Mouse (Mus musculus) leukemia stem cell, adult 10-12 weeks (primary cell): Measurements from ENCODE around the gene Lmna. TPM values are rescaled to one million over a fixed set of nuclear protein-coding genes. Genes with fewer than 3 reads are reported as not detected.

ENCODE experiments used
- polyA plus RNA-seq: library from polyadenylated mRNA; stranded (reverse); fragments of >175 nt; gene quantifications from 2 replicates; pipeline ENCODE4 v1.2.3, GENCODE M21; 2012; ENCODE audit warnings: low replicate concordance

The Lmna gene
- 591 and 773 TPM in 2 replicates for polyA plus RNA-seq

GRCm38 (mm10) chr3:88509692-88510420 is at the start of gene Lmna:
Gene Lmna (minus strand): TSS chr3:88509956.

GRCm38 (mm10) chr3:88553525-88553879 is 43.7 kb upstream of the Lmna start, which contains the start of gene Ubqln4:
Gene Ubqln4 (plus strand): TSS chr3:88553758.

GRCm38 (mm10) chr3:88552676-88553524 is 43.1 kb upstream of the Lmna start, which contains the start of gene Lamtor2:
Gene Lamtor2 (minus strand): TSS chr3:88553074.

GRCm38 (mm10) chr3:88548180-88548917 is 38.6 kb upstream of the Lmna start, which contains the start of gene Rab25:
Gene Rab25 (minus strand): TSS chr3:88548300.

GRCm38 (mm10) chr3:88532299-88532674 is 22.5 kb upstream of the Lmna start, which contains the start of gene Mex3a:
Gene Mex3a (plus strand): TSS chr3:88532395.

GRCm38 (mm10) chr3:88460983-88461696 is 48.6 kb downstream of the Lmna start, which contains the start of gene Sema4a:
Gene Sema4a (minus strand): TSS chr3:88461182.

Other genes with a start within 250 kb of the Lmna start
- gene Gm38392, start 222.7 kb downstream of the Lmna start, polyA plus RNA-seq: not detected in 2 replicates
- gene Tsacc, start 213.0 kb downstream of the Lmna start, polyA plus RNA-seq: 0.58 and 0.66 TPM in 2 replicates
- 11.4 and 21.3 TPM in 2 replicates for gene Cct3, start 212.8 kb downstream of the Lmna start, polyA plus RNA-seq
- gene Glmp, start 184.9 kb downstream of the Lmna start, polyA plus RNA-seq: 14.5 and 95.1 TPM in 2 replicates
- 0.21 and 3.1 TPM in 2 replicates for gene Tmem79, start 173.8 kb downstream of the Lmna start, polyA plus RNA-seq
- 91.7 and 114 TPM in 2 replicates for gene Smg5, start 173.7 kb downstream of the Lmna start, polyA plus RNA-seq
- gene Paqr6, start 145.4 kb downstream of the Lmna start, polyA plus RNA-seq: 0.55 and 0.57 TPM in 2 replicates
- gene Bglap3, start 137.2 kb downstream of the Lmna start, polyA plus RNA-seq: not detected in 2 replicates
- gene Bglap2, start 131.3 kb downstream of the Lmna start, polyA plus RNA-seq: not detected in 2 replicates
- gene Bglap, start 125.5 kb downstream of the Lmna start, polyA plus RNA-seq: 0.51 TPM in 1 of 2 replicates, not detected in the other
- gene Pmf1, start 99.6 kb downstream of the Lmna start, polyA plus RNA-seq: 95.1 and 190 TPM in 2 replicates
- 4.0 and 23.4 TPM in 2 replicates for gene Slc25a44, start 84.8 kb downstream of the Lmna start, polyA plus RNA-seq
- 48.8 and 91.1 TPM in 2 replicates for gene Sema4a, start 48.8 kb downstream of the Lmna start, polyA plus RNA-seq
- gene Mex3a, start 22.4 kb upstream of the Lmna start, polyA plus RNA-seq: 1.4 TPM in 2 replicates
- gene Rab25, start 38.3 kb upstream of the Lmna start, polyA plus RNA-seq: 0.39 TPM in 1 of 2 replicates, not detected in the other
- gene Lamtor2, start 43.1 kb upstream of the Lmna start, polyA plus RNA-seq: 19.8 and 57.6 TPM in 2 replicates
- 75.8 and 121 TPM in 2 replicates for gene Ubqln4, start 43.8 kb upstream of the Lmna start, polyA plus RNA-seq
- gene Ssr2, start 65.9 kb upstream of the Lmna start, polyA plus RNA-seq: 37.4 and 416 TPM in 2 replicates
- gene Arhgef2, start 96.0 kb upstream of the Lmna start, polyA plus RNA-seq: 143 and 295 TPM in 2 replicates
- not detected in 2 replicates for gene Rxfp4, start 143.2 kb upstream of the Lmna start, polyA plus RNA-seq
- gene Khdc4, start 175.8 kb upstream of the Lmna start, polyA plus RNA-seq: 16.0 and 17.2 TPM in 2 replicates
- gene Rit1, start 206.9 kb upstream of the Lmna start, polyA plus RNA-seq: 13.0 and 21.9 TPM in 2 replicates